Mouse (Mus musculus) E14TG2a.4 (cell line): ENCODE results near the gene Ctxn1.

Experiments used
- H3K27me3 ChIP-seq: 2 replicates; pipeline ENCODE4 v1.6.1; 2014; ENCODE audit warnings: low read length, control low read depth; ENCODE audit not compliant: insufficient read depth
- H3K36me3 ChIP-seq: 2 replicates; pipeline ENCODE4 v1.6.1; 2014; ENCODE audit warnings: low read length, control low read depth; ENCODE audit not compliant: insufficient read depth
- H3K4me1 ChIP-seq: replicated peaks from 2 replicates; pipeline ENCODE4 v1.6.1; 2014; ENCODE audit warnings: low read depth, low read length, control low read depth
- H3K4me3 ChIP-seq: replicated peaks from 2 replicates; pipeline ENCODE4 v1.5.1; 2014; ENCODE audit warnings: mild to moderate bottlenecking, low read length
- H3K9me3 ChIP-seq: 2 replicates; pipeline ENCODE4 v1.6.1; 2014; ENCODE audit warnings: low read length, control low read depth
- CTCF ChIP-seq: conservative IDR thresholded peaks from 2 replicates; pipeline ENCODE4 v1.5.1; 2014; ENCODE audit warnings: low read length
- NANOG ChIP-seq: IDR thresholded peaks from 2 replicates; pipeline ENCODE4 v1.6.1; 2014; ENCODE audit warnings: borderline replicate concordance, low read length, mixed read lengths
- POU5F1 ChIP-seq: IDR thresholded peaks from 2 replicates; pipeline ENCODE4 v1.6.1; 2014; ENCODE audit warnings: low read length, borderline replicate concordance

Gene Ctxn1

GRCm38 (mm10) chr8:4226323-4226722 is 32.8 kb downstream of the Ctxn1 start:
- TF ChIP-seq CTCF = no peak
- TF ChIP-seq POU5F1 = no peak
- TF ChIP-seq NANOG = no peak
- Histone ChIP-seq H3K36me3 (no peaks in the 10 kb centered on the region), H3K9me3 (no peaks in the 10 kb centered on the region), H3K27me3 (peaks cover 84% of the 10 kb centered on the region), H3K4me3 (peak overlapping the region; percentile 63), H3K4me1 (peaks cover 25% of the 10 kb centered on the region)

- no peak for TF ChIP-seq NANOG
- Histone ChIP-seq H3K36me3 (no peaks in the 10 kb centered on the region), H3K4me3 (no peak overlapping the region), H3K9me3 (no peaks in the 10 kb centered on the region), H3K4me1 (peaks cover 14% of the 10 kb centered on the region), H3K27me3 (peaks cover 65% of the 10 kb centered on the region)
Observed at GRCm38 (mm10) chr8:4222059-4222458, 37.0 kb downstream of the Ctxn1 start.

GRCm38 (mm10) chr8:4219617-4220016 is 39.5 kb downstream of the Ctxn1 start:
- H3K9me3 ChIP-seq = no peaks in the 10 kb centered on the region
- no peaks in the 10 kb centered on the region for H3K36me3 ChIP-seq
- peaks cover 22% of the 10 kb centered on the region for H3K4me1 ChIP-seq
- H3K27me3 ChIP-seq = peaks cover 69% of the 10 kb centered on the region
- no peak overlapping the region for H3K4me3 ChIP-seq
- no peak for TF ChIP-seq POU5F1
- TF ChIP-seq CTCF = no peak
- no peak for TF ChIP-seq NANOG

- Histone ChIP-seq H3K36me3 (no peaks in the 10 kb centered on the region), H3K4me1 (peaks cover 38% of the 10 kb centered on the region), H3K9me3 (no peaks in the 10 kb centered on the region), H3K4me3 (peak within 1 kb of the TSS; percentile 87), H3K27me3 (peaks cover 68% of the 10 kb centered on the region)
- TF ChIP-seq POU5F1 (no peak), NANOG (no peak), CTCF (no peak)
Observed at GRCm38 (mm10) chr8:4216791-4217621, 42.1 kb downstream of the Ctxn1 start, which contains the start of gene Prr36. Gene Prr36, minus strand, starts transcription at chr8:4217459.

- Histone ChIP-seq H3K4me3 (peak overlapping the region; percentile 87), H3K36me3 (no peaks in the 10 kb centered on the region), H3K4me1 (peaks cover 38% of the 10 kb centered on the region), H3K9me3 (no peaks in the 10 kb centered on the region), H3K27me3 (peaks cover 67% of the 10 kb centered on the region)
- TF ChIP-seq CTCF = no peak
- no peak for TF ChIP-seq NANOG
- no peak for TF ChIP-seq POU5F1
Observed at GRCm38 (mm10) chr8:4216296-4216695, 42.8 kb downstream of the Ctxn1 start.

GRCm38 (mm10) chr8:4214006-4214980 is 44.8 kb downstream of the Ctxn1 start:
- Histone ChIP-seq H3K4me1 (peaks cover 47% of the 10 kb centered on the region), H3K4me3 (peak overlapping the region; percentile 61), H3K36me3 (no peaks in the 10 kb centered on the region), H3K27me3 (peaks cover 78% of the 10 kb centered on the region), H3K9me3 (peaks cover 10% of the 10 kb centered on the region)
- TF ChIP-seq NANOG (no peak), CTCF (no peak), POU5F1 (no peak)

- peaks cover 47% of the 10 kb centered on the region for H3K4me1 ChIP-seq
- H3K4me3 ChIP-seq = peak overlapping the region; percentile 61
- H3K9me3 ChIP-seq = peaks cover 15% of the 10 kb centered on the region
- H3K36me3 ChIP-seq = no peaks in the 10 kb centered on the region
- TF ChIP-seq NANOG = no peak
- TF ChIP-seq POU5F1 = no peak
- no peak for TF ChIP-seq CTCF
- H3K27me3 ChIP-seq = peaks cover 84% of the 10 kb centered on the region
Observed at GRCm38 (mm10) chr8:4213210-4214005, 45.7 kb downstream of the Ctxn1 start.

GRCm38 (mm10) chr8:4212809-4213209 is 46.3 kb downstream of the Ctxn1 start:
- Histone ChIP-seq H3K4me3 (peak overlapping the region; percentile 61), H3K4me1 (peaks cover 47% of the 10 kb centered on the region), H3K36me3 (no peaks in the 10 kb centered on the region), H3K9me3 (peaks cover 15% of the 10 kb centered on the region), H3K27me3 (peaks cover 85% of the 10 kb centered on the region)
- no peak for TF ChIP-seq POU5F1
- no peak for TF ChIP-seq NANOG
- no peak for TF ChIP-seq CTCF
